Mouse (Mus musculus) limb, embryonic 12.5 days (tissue): ENCODE data around the gene Gm37240. TPM values are rescaled to one million over a fixed set of nuclear protein-coding genes. Genes with fewer than 3 reads are reported as not detected.

Source experiments
- ATAC-seq: fragments of 200-750 bp; cut with Nextera tagmentation; 2 replicates; pipeline ENCODE4 v1.8.0; 2017; ENCODE audit warnings: low read depth, moderate TSS enrichment; ENCODE audit not compliant: insufficient number of reproducible peaks, insufficient read depth, low FRiP score, low TSS enrichment
- H3K27ac ChIP-seq: fragments of 300-500 bp; sonication (generic); 2 replicates; pipeline ENCODE4 v1.5.1; 2016; ENCODE audit warnings: mild to moderate bottlenecking, moderate library complexity
- H3K27me3 ChIP-seq: fragments of 300-500 bp; sonication (generic); 2 replicates; pipeline ENCODE4 v1.6.1; 2016; ENCODE audit warnings: mild to moderate bottlenecking, moderate library complexity
- H3K36me3 ChIP-seq: fragments of 300-500 bp; sonication (generic); 2 replicates; pipeline ENCODE4 v1.6.1; 2016; ENCODE audit warnings: mild to moderate bottlenecking, moderate library complexity
- H3K4me1 ChIP-seq: fragments of 300-500 bp; sonication (generic); replicated peaks from 2 replicates; pipeline ENCODE4 v1.6.1; 2016
- H3K4me2 ChIP-seq: fragments of 300-500 bp; sonication (generic); 2 replicates; pipeline ENCODE4 v1.6.1; 2016; ENCODE audit warnings: mild to moderate bottlenecking, moderate library complexity
- H3K4me3 ChIP-seq: fragments of 300-500 bp; sonication (generic); replicated peaks from 2 replicates; pipeline ENCODE4 v1.5.1; 2016; ENCODE audit warnings: mild to moderate bottlenecking
- H3K9ac ChIP-seq: fragments of 300-500 bp; sonication (generic); replicated peaks from 2 replicates; pipeline ENCODE4 v1.6.1; 2016; ENCODE audit warnings: mild to moderate bottlenecking, moderate library complexity
- H3K9me3 ChIP-seq: fragments of 300-500 bp; sonication (generic); 2 replicates; pipeline ENCODE4 v1.6.1; 2016; ENCODE audit warnings: mild to moderate bottlenecking, moderate library complexity
- WGBS: fragments of 180-500 bp; shearing (Covaris S2); methylation state at CpG from one replicate; pipeline ENCODE4 v1.1.7; 2016; 5-methylcytosine and 5-hydroxymethylcytosine counted together
- polyA plus RNA-seq: library from polyadenylated mRNA; unstranded; fragments of >200 nt; fragmentation: Nextera tagmentation; extraction: Ambion mirVana; gene quantifications from 2 replicates; pipeline ENCODE4 v1.2.1, GENCODE M21; 2016

Gene Gm37240
- polyA plus RNA-seq, 1 experiment from 2014 or later, result 3.4 TPM

- Histone ChIP-seq H3K4me3 (no peak overlapping the region), H3K4me1 (no peaks in the 10 kb centered on the region), H3K27me3 (no peaks in the 10 kb centered on the region), H3K4me2 (no peak overlapping the region), H3K9me3 (peaks cover 5% of the 10 kb centered on the region; the same call in 1 of the 2 replicates), H3K27ac (no peak overlapping the region), H3K36me3 (no peaks in the 10 kb centered on the region), H3K9ac (no peak overlapping the region)
- no peak for ATAC-seq
- 95% methylated on average over 1 of the region's 1 CpGs for WGBS
Observed at GRCm38 (mm10) chr3:85480638-85481037, 406.7 kb downstream of the Gm37240 start.

- H3K4me1 ChIP-seq, result no peaks in the 10 kb centered on the region
- no peak overlapping the region for H3K9ac ChIP-seq
- no peak overlapping the region for H3K4me2 ChIP-seq
- no peak for ATAC-seq
- 87% methylated on average over 8 of the region's 8 CpGs for WGBS
- H3K27ac ChIP-seq, result no peak overlapping the region
- peaks cover 5% of the 10 kb centered on the region; the same call in 1 of the 2 replicates for H3K9me3 ChIP-seq
- H3K27me3 ChIP-seq, result no peaks in the 10 kb centered on the region
- no peaks in the 10 kb centered on the region for H3K36me3 ChIP-seq
- no peak overlapping the region for H3K4me3 ChIP-seq
Observed at GRCm38 (mm10) chr3:85478731-85479130, 408.6 kb downstream of the Gm37240 start.

GRCm38 (mm10) chr3:85469711-85470110, 417.6 kb downstream of the Gm37240 start:
- Histone ChIP-seq H3K4me2 (no peak overlapping the region), H3K4me1 (no peaks in the 10 kb centered on the region), H3K4me3 (no peak overlapping the region), H3K9ac (no peak overlapping the region), H3K9me3 (no peaks in the 10 kb centered on the region), H3K36me3 (no peaks in the 10 kb centered on the region), H3K27ac (no peak overlapping the region), H3K27me3 (no peaks in the 10 kb centered on the region)
- 85% methylated on average over 6 of the region's 6 CpGs for WGBS
- ATAC-seq, result no peak

GRCm38 (mm10) chr3:85468995-85469394, 418.3 kb downstream of the Gm37240 start:
- Histone ChIP-seq H3K27ac (no peak overlapping the region), H3K4me1 (no peaks in the 10 kb centered on the region), H3K36me3 (no peaks in the 10 kb centered on the region), H3K9me3 (no peaks in the 10 kb centered on the region), H3K4me3 (no peak overlapping the region), H3K4me2 (no peak overlapping the region), H3K27me3 (no peaks in the 10 kb centered on the region), H3K9ac (no peak overlapping the region)
- ATAC-seq, result no peak
- 84% methylated on average over 2 of the region's 2 CpGs for WGBS

GRCm38 (mm10) chr3:85465283-85466025, 421.9 kb downstream of the Gm37240 start:
- H3K36me3 ChIP-seq, result no peaks in the 10 kb centered on the region
- no peak overlapping the region for H3K27ac ChIP-seq
- no peaks in the 10 kb centered on the region for H3K27me3 ChIP-seq
- H3K9me3 ChIP-seq, result no peaks in the 10 kb centered on the region
- H3K4me2 ChIP-seq, result no peak overlapping the region
- no peaks in the 10 kb centered on the region for H3K4me1 ChIP-seq
- no peak for ATAC-seq
- no peak overlapping the region for H3K4me3 ChIP-seq
- 86% methylated on average over 10 of the region's 10 CpGs for WGBS
- no peak overlapping the region for H3K9ac ChIP-seq

GRCm38 (mm10) chr3:85460021-85460420, 427.3 kb downstream of the Gm37240 start:
- H3K9me3 ChIP-seq, result no peaks in the 10 kb centered on the region
- H3K9ac ChIP-seq, result no peak overlapping the region
- no peak overlapping the region for H3K4me2 ChIP-seq
- no peak for ATAC-seq
- H3K27ac ChIP-seq, result no peak overlapping the region
- no peaks in the 10 kb centered on the region for H3K4me1 ChIP-seq
- 87% methylated on average over 6 of the region's 6 CpGs for WGBS
- H3K36me3 ChIP-seq, result no peaks in the 10 kb centered on the region
- 0 out of 2 replicates have a peak, but pooled peaks cover 3% of the 10 kb centered on the region for H3K27me3 ChIP-seq
- no peak overlapping the region for H3K4me3 ChIP-seq

- 80% methylated on average over 2 of the region's 2 CpGs for WGBS
- Histone ChIP-seq H3K27me3 (0 out of 2 replicates have a peak, but pooled peaks cover 3% of the 10 kb centered on the region), H3K27ac (no peak overlapping the region), H3K4me1 (no peaks in the 10 kb centered on the region), H3K36me3 (no peaks in the 10 kb centered on the region), H3K9ac (no peak overlapping the region), H3K4me2 (no peak overlapping the region), H3K4me3 (no peak overlapping the region), H3K9me3 (no peaks in the 10 kb centered on the region)
- ATAC-seq, result no peak
Observed at GRCm38 (mm10) chr3:85456983-85457382, 430.3 kb downstream of the Gm37240 start.

GRCm38 (mm10) chr3:85455453-85455852, 431.9 kb downstream of the Gm37240 start:
- no peak overlapping the region for H3K27ac ChIP-seq
- H3K4me1 ChIP-seq, result no peaks in the 10 kb centered on the region
- no peaks in the 10 kb centered on the region for H3K36me3 ChIP-seq
- 60% methylated on average over 3 of the region's 3 CpGs for WGBS
- H3K9ac ChIP-seq, result no peak overlapping the region
- H3K9me3 ChIP-seq, result no peaks in the 10 kb centered on the region
- H3K4me3 ChIP-seq, result no peak overlapping the region
- H3K4me2 ChIP-seq, result no peak overlapping the region
- 0 out of 2 replicates have a peak, but pooled peaks cover 3% of the 10 kb centered on the region for H3K27me3 ChIP-seq
- no peak for ATAC-seq

GRCm38 (mm10) chr3:85454001-85454400, 433.3 kb downstream of the Gm37240 start:
- no peaks in the 10 kb centered on the region for H3K9me3 ChIP-seq
- H3K4me1 ChIP-seq, result peaks cover 8% of the 10 kb centered on the region; the same call in 1 of the 2 replicates
- no peak for ATAC-seq
- 77% methylated on average over 6 of the region's 6 CpGs for WGBS
- H3K9ac ChIP-seq, result no peak overlapping the region
- no peaks in the 10 kb centered on the region for H3K36me3 ChIP-seq
- H3K4me2 ChIP-seq, result no peak overlapping the region
- H3K27ac ChIP-seq, result no peak overlapping the region
- 0 out of 2 replicates have a peak, but pooled peaks cover 3% of the 10 kb centered on the region for H3K27me3 ChIP-seq
- no peak overlapping the region for H3K4me3 ChIP-seq

GRCm38 (mm10) chr3:85449461-85449860, 437.9 kb downstream of the Gm37240 start:
- H3K4me3 ChIP-seq, result no peak overlapping the region
- H3K9ac ChIP-seq, result no peak overlapping the region
- ATAC-seq, result no peak
- H3K27me3 ChIP-seq, result no peaks in the 10 kb centered on the region
- no peak overlapping the region for H3K4me2 ChIP-seq
- no peaks in the 10 kb centered on the region for H3K9me3 ChIP-seq
- 61% methylated on average over 4 of the region's 4 CpGs for WGBS
- peaks cover 9% of the 10 kb centered on the region; the same call in 1 of the 2 replicates for H3K4me1 ChIP-seq
- no peak overlapping the region for H3K27ac ChIP-seq
- H3K36me3 ChIP-seq, result no peaks in the 10 kb centered on the region

GRCm38 (mm10) chr3:85442781-85443180, 444.5 kb downstream of the Gm37240 start:
- no peak overlapping the region for H3K4me3 ChIP-seq
- no peak overlapping the region for H3K27ac ChIP-seq
- no peak overlapping the region for H3K9ac ChIP-seq
- H3K4me1 ChIP-seq, result no peaks in the 10 kb centered on the region
- no peak for ATAC-seq
- WGBS, result 91% methylated on average over 5 of the region's 5 CpGs
- no peaks in the 10 kb centered on the region for H3K9me3 ChIP-seq
- no peaks in the 10 kb centered on the region for H3K27me3 ChIP-seq
- no peak overlapping the region for H3K4me2 ChIP-seq
- H3K36me3 ChIP-seq, result no peaks in the 10 kb centered on the region

- Histone ChIP-seq H3K4me2 (no peak overlapping the region), H3K9ac (no peak overlapping the region), H3K4me1 (no peaks in the 10 kb centered on the region), H3K9me3 (no peaks in the 10 kb centered on the region), H3K36me3 (no peaks in the 10 kb centered on the region), H3K27ac (no peak overlapping the region), H3K4me3 (no peak overlapping the region), H3K27me3 (no peaks in the 10 kb centered on the region)
- 90% methylated on average over 8 of the region's 8 CpGs for WGBS
- ATAC-seq, result no peak
Observed at GRCm38 (mm10) chr3:85442261-85442660, 445.1 kb downstream of the Gm37240 start.
